Mouse (Mus musculus) ovary, postnatal 10 days (tissue): ENCODE data around the gene Morn1.

Source experiments
- DNase-seq: peaks from one replicate; pipeline ENCODE4 v3.0.0; 2022; ENCODE audit warnings: low spot score

The Morn1 gene

DNA sequence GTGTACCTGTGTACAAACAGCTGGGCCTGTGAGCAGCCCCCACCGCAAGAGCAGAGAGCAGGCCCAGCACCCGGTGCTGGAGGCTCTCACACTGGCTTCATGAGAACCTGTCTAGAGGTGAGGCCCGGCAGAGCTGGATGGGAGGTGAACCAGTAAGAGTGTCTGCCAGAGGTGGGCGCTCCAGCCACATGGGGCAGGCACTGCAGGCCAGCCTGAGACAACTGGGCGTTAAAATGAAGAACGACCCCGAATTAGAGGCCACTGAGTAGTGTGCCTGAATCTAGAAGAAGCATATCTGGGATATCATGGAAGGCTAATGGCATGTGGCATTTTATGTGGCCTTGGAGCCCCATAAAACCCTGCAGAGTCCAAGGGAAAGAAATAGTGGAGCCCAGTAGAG, 33.7 kb downstream of the Morn1 start:
- no peak for DNase-seq

GRCm38 (mm10) chr4:155120583-155120982, 34.2 kb downstream of the Morn1 start:
- DNase-seq: no peak

DNA sequence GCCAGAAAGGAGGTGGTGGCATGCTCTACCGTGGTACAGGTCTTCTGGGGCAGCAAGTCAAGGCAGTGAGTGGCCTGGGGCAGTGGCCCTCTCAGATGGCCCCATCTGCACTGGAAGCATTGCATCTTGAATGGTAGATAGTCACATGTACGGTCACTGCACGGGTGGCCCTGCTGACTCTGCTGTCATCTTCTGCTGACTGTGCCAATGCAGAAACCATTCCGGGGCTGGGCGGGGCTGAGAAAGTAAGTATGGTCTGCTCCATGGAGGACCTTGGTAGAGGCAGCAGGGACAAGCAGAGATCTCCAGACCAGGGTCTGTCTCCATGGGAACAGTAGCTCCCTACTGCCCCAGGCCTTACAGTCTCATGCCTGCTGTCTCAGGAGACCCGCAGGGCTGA, 34.8 kb downstream of the Morn1 start:
- no peak for DNase-seq

DNA sequence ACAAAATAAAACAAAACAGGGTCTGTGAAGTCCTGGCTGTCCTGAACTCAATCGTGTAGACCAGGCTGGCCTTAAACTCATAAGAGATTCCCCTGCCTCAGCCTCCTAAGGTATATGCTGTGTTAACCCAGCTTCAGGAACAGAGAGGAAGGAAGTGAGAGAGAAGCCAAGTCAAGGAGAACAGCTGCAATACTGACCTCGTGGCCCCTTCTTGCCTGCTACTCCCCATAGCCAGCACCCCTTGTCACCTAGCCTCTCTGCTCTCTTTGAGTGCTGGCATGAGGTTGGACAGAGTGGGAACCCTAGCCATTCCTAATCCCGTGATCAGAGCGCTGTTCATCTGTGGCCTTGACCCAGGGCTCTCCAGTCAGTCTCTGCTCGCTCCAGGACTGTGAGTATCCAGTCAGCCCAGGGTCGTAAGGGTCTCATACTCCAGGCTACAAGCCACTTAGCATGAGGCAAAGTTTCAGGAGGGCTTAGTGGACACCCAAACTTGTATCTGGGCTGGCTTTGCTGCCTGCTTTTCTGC, 35.6 kb downstream of the Morn1 start:
- DNase-seq: no peak

GRCm38 (mm10) chr4:155122444-155123040, 36.2 kb downstream of the Morn1 start:
- DNase-seq: no peak

DNA sequence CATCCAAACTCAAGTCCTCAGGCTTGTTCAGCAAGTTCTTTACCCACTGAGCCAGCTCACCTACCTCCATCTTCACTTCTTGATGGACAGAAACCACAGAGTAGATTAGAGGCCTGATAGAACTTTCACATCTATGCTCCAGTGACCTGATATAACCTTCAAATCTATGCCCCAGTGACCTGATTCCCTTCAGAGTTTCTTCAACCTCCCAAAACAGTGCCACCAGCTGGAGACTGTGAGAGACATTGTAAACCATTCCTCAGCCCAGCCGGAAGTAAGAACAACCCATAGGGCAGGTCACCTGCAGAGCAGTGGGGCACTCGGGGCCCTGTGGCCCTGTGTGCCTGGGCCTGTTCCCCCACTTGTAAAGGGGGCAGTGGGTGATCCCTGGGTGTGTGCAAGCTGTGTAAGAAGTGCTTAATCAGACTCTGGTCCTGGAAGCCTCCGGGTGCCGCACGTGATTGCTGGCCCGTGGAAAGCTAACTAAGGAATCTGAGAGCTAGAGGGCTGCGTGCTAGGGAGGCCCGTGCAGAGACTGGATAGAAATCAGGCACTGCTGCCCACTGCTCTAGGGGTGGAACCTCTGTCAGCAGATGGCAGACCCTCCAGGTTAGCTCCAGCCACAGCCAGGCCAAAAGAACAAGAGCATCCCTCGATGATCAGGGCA, 37.6 kb downstream of the Morn1 start:
- DNase-seq: no peak

DNA sequence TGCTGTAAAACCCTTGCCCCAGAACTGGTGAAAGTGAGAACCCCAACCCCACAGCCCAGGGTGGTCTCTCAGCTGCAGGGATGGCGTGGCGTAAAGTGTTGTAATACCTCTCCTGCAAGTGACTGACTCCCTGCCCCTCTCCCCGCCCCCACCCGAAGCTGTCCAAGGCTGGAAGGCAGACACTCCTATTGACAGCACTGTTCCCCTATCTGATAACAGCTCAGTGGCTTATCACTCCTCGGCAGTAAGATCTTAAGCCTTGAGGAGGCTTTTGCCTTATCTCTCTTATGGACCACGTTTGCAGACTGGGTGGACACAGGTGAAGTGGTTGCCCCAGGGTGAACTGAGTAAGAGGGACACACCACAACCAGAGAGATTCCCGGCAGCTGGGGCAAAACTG, 38.9 kb downstream of the Morn1 start:
- no peak for DNase-seq

DNA sequence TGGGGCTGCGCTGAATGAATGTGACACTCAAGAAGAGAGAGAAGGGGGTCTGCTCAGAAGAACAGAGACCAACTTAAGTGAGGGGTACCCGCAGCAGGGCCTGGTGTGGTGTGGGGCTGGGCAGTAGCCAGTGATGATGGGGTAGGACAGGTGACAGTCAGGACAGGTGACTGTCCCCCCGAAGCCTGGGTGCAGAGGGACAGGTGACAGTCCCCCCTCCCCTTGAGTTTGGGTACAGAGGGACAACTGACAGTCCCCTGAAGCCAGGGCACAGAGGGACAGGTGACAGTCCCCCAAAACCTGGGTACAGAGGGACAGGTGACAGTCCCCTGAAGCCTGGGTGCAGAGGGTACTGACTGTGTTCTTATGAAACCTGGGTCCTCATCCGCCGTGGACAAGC, 39.8 kb downstream of the Morn1 start:
- DNase-seq: no peak

DNA sequence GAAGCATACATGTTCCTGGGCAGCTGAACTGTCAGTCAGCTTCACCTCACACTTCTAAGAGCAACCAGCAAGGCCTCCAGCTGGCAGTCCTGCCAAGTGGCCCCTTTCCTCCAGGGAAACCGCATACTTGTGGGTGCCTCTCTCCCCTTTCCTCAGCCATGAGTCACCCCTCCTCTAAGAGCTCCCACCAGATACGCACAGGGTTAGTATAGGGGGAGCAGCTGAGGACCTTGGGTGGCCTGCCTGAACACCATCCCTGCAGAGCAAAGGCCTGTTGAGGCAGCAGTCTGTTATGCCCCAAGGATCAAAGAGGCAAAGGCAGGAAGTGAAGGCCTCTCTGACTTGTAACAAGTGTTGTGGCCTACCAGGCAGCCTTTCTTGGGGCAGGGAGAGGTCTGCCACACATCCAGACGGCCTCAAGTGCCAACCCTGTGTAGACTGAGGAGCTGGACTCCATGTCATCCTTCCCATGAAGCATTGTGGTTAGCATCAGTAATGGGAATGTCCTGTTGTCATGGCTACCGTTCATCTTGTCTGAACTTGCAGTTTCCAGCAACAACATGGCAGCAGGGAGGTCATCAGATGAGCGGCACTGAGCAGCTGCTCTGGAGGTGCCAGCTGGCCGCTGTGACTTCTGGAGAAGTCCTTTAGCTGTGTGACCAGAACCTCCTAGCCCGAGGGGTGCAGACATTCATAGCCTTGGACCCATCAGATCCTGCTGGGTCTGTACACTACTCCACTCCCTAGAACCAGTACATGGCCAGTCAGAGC, 40.4 kb downstream of the Morn1 start:
- no peak for DNase-seq

DNA sequence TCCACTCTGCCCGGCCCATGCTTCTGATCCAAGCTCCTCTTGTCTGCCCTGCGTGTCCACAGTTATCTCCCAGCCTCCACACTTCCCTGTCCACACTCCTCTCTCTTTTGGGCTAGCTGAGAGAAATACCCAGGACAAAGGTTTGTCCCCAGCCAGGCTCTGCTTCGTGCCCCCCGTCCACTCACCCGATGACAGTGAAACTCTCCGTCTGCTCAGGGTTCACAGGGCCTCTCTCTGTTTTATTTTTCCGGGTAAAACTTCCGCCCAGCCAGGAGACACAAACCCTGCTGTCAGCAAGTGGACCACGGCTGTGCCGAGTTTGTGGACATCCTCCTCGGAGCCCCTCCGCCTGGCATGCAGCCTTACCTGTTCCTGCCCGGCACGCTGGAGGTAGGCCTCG, 42.0 kb downstream of the Morn1 start:
- DNase-seq: no peak

GRCm38 (mm10) chr4:155129132-155129917, 42.9 kb downstream of the Morn1 start:
- DNase-seq: no peak

GRCm38 (mm10) chr4:155129996-155130395, 43.6 kb downstream of the Morn1 start:
- DNase-seq: no peak

DNA sequence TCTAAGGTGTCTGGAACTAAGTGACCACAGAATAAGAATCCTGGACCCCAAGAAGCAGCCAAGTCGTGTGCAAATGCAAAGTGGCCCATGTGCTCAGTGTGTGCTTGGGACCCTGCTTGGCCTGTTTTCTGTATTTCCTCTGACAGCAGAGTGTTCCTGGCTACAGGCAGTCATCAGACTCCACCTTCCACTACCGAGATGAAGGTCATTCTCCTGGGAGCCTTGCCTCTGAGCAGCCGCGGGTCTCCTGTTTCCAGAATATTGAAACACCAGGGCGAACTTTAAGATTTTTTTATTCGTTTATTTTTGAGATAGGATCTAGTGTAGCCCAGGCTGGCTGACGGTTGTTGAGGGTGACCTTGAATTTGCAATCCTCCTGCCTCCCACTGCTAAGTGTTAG, 44.2 kb downstream of the Morn1 start:
- DNase-seq: no peak

GRCm38 (mm10) chr4:155133188-155133587, 46.8 kb downstream of the Morn1 start:
- no peak for DNase-seq

DNA sequence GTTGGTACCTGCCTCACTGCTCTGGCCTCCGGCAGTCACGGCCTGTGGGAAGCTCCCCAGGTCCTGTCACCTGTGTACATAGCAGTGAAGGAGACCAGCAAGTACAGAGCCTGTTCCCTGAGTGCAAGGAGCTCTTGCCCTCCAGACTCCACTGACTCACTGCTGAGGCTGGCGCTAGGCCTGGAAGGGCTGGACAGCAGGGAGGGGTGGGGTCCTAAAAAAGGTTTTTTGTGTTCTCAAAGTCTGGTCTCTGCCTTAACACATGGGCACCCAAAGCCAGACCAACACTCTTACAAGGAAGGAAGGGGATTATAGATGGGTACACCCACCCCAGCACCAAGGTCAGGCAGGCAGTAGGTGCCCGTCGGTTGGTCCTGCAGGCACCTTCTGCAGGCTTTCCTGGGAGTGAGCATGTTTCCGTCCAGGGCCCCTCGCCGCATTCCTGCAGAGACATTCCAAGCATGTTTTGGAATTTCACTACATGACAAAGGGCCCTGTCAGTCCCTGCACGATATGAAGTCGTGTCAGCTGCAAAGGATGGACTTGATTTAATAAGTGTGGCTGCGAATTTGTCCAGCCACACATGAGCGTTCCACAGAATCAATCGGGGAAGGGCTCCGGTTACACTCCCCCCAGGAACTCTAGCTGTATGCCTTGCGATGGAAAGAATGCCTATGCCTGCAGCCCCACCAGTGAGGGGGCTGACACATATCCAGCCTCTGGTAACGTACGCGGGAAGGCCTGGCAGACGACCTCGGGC, 47.5 kb downstream of the Morn1 start:
- DNase-seq: no peak

DNA sequence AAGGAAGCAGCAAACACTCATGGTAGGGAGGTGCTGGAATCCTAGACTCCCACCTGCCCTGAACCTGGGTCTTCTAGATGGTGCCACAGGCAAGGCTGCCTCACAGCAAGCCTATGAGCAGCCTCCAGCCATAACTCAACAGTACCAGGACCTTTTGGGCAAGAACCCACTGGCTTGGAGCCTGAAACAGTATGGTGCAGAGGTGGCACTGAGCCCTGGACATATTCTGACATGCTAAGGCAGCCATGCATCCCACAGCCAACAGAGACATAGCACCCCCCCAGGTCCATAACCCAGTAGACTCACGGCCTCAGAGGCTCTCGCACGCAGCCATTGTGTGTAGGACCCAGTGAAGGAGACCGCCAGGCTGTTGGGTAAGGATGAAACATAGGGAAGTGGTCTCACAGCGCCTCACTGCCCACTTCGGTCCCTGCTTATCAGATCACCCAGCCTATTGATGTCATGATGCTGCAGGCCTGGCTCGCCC, 48.4 kb downstream of the Morn1 start:
- DNase-seq: no peak

DNA sequence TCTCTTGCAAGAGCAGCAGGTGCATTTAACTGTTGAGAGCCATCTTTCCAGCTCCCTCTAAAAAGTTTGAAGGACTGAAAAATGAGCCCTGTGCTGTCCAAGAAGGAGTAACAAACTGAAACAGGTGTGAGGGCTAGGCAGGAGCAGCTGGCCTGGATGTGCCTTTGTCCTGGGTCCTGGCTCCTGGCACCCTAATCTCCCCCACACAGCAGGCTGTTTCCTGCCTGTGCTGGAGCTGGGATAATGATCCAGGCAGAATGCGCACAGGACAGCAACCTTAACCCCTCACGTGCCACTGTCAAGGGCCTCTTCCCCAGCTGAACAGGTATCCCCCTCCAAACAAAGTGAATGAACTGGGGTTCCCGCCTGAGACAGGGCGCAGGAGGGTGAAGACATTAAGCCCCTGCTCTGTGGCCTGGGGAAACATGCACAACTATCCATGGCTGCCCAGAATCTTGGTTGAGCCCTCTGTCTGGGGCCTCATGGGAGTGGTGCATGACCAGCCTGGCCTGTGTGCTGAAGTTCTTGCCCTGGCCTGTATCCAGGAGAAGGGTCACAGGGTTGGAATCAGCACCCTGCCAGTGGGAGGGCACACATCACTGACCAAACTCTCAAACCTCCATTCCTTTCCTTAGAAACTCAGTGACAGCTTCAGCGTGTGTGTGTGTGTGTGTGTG, 49.7 kb downstream of the Morn1 start:
- no peak for DNase-seq

DNA sequence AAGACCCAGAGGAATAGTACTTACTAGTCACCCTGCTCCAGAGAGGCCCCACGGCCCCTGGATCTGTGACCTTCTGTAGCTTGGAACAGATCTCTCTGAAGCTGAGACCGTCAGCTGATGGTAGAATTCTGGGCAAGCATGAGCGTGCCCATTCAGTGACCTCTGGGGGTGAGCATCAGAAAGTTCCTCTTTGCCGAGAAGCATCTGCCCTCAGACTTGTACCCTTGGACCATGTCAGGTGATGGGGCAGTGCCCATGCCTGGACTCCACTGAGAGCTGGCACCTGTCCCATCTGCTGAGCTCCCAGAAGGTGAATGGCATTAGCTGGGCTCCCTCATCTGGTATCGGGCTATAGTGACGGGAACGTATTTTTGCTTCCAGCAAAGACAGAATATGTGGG, 51.5 kb downstream of the Morn1 start:
- no peak for DNase-seq

GRCm38 (mm10) chr4:155138451-155138850, 52.1 kb downstream of the Morn1 start:
- DNase-seq: no peak

GRCm38 (mm10) chr4:155139281-155140045, 53.1 kb downstream of the Morn1 start:
- no peak for DNase-seq
